Mouse (Mus musculus) mouse embryonic stem cell (cell line): ENCODE measurements around the gene Cacng7.

ENCODE experiments used
- in situ Hi-C, 2 experiments: fragments of 300-500 bp; cut with MboI; formaldehyde crosslinking; loops; 1 replicate in 1 of 2; 3 replicates in 1 of 2; pipeline ENCODE4 v1.14.3; 2019 to 2020; ENCODE audit warnings: low sequenced_read_pairs in 2 of 2, low pct_unique_long_range_greater_than_20kb in 1 of 2, mixed read lengths in 1 of 2; ENCODE audit not compliant: unreplicated experiment in 1 of 2

Gene Cacng7

GRCm38 (mm10) chr7:3301628-3302555, 30.9 kb upstream of the Cacng7 start:
- in situ Hi-C loops: no loop called here

GRCm38 (mm10) chr7:3302556-3303275, 30.0 kb upstream of the Cacng7 start:
- in situ Hi-C loops: no loop called here

DNA sequence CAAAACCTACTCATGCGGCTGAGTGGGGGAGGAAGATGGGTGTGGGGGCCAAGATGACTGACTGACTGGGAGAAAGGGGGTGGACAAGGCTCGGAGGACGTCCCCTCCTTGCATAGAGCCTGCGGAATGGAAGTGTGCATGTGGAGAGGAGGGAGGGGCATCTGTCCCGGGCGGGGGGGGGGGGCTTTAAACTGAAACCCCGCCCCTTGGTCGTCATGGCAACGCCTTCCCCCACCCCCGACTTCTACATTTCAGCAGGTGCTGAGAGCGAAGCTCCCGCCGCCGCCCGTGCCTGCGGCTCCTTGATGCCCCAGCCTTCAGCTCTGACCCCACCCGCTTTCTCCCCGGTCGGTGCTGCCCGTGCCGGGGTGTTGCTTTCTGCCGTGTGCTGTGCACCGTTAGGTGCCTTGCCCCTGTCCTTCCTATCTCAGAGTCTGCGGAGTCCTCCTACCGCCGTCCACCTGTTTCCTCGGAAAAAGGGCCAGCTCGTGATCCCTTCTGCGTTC, 29.4 kb upstream of the Cacng7 start:
- in situ Hi-C loops: no loop called here

DNA sequence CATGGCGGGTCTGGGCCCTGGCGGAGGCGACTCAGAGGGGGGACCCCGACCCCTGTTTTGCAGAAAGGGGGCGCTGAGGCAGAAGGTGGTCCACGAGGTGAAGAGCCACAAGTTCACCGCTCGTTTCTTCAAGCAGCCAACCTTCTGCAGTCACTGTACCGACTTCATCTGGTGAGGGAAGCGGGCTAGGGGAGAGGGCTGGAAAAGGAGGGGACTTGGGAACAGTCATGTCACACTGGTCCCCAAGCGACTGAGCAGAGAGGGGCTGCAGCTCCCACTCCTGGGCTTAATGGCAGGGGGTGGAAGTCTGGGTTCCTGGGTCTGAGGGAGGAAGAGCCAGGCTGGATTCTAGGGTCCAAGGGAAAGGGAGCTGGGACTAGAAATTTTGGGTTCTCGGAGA, 29.0 kb upstream of the Cacng7 start:
- in situ Hi-C loops: no loop called here

GRCm38 (mm10) chr7:3304298-3304697, 28.5 kb upstream of the Cacng7 start:
- in situ Hi-C loops: no loop called here

- in situ Hi-C loops: no loop called here
Observed at GRCm38 (mm10) chr7:3306400-3306799, 26.4 kb upstream of the Cacng7 start.

GRCm38 (mm10) chr7:3308646-3309045, 24.1 kb upstream of the Cacng7 start:
- in situ Hi-C loops: no loop called here

DNA sequence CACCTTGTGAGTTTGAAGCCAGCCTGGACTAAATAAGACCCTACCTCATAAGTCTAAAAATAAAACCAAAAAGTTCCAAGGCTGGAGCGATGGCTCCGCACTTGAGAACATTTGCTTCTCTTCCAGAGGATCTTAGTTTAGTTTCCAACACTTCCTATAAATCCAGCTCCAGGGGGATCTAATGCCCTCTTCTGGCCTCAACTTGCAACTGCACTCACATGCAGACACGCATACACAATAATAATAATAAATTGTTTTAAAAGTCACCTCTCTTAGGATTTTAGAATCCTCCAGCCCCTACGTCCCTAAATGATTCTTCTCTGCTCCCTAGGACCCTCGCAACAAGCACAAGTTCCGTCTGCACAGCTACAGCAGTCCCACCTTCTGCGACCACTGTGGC, 22.5 kb upstream of the Cacng7 start:
- in situ Hi-C loops: no loop called here

DNA sequence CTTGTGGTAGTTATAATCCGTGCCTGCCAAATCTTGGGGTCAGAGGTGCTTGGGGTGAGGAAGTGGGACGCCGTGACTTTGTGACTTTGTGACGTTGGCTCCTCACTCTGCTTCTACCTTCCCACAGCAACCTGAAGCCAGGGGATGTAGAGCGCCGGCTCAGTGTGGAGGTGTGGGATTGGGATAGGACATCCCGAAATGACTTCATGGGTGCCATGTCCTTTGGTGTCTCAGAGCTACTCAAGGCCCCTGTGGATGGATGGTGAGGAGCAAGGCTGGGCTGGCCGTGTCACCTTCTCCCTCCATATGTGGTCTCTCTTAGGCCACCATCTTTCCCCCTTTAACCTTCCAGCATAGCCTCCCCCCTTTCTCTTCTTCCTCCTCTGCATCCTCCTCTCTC, 19.2 kb upstream of the Cacng7 start:
- in situ Hi-C loops: no loop called here

GRCm38 (mm10) chr7:3314121-3314520, 18.6 kb upstream of the Cacng7 start:
- in situ Hi-C loops: no loop called here

DNA sequence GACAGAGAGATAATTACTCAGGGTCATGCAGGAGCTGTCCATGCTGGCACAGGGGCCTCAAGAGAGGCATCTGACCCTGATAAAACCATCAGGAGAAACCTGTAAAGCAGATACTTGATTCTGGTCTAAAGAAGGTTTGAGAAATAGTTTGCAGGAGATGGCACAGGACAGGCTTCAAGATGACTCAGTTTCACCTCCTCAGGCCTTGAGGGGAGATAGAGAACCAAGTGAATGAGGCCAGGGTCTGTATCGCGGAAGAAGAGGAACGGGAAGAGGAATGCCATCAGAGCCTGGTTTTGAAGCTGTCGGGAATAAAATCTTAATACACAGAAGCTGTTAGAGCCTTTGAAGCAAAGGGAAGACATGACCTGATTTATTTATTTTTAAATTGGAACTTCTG, 15.1 kb upstream of the Cacng7 start:
- in situ Hi-C loops: loop anchor here in 1 of 2 experiments (5.0 kb wide), 1 partner anchor 40 kb away; no protein-coding TSS in a partner anchor

GRCm38 (mm10) chr7:3320856-3321255, 11.9 kb upstream of the Cacng7 start:
- in situ Hi-C loops: no loop called here

DNA sequence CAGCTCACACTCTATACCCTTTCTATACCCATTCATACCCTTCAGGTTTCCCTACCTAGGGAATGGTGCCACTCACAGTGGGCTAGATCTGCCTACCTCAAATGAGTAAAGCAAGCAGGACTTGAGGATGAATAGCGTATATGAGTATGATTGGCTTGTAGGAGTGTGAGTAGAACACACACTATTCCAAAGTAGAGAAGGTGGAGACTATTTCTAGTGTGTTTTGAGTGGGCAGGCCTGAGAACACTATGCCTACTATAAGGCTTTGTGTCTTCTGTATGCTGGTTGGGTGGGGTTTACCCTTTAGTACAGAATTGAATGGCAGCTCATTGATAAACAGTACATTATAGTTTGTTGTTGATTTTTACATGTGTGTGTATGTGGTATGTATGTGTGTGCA, 8.9 kb upstream of the Cacng7 start:
- in situ Hi-C loops: no loop called here

DNA sequence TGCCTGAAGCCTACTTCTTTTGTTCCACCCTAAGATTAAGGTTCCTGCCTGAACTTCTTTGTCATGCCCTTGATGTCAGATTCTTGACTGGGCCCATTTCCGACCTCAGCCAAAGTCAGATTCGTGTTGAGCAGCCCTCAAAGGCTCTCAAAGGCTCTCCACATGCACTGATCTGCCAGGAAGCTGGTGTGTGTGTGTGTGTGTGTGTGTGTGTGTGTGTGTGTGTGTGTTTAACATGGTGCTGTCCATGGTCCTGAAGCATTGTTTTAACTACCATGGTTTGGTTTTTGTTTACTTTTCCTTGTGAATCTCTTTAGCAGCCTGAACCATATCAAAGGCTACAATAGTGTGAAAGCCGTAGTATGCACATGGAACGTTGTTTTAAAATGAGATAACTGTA, 4.8 kb upstream of the Cacng7 start:
- in situ Hi-C loops: no loop called here

DNA sequence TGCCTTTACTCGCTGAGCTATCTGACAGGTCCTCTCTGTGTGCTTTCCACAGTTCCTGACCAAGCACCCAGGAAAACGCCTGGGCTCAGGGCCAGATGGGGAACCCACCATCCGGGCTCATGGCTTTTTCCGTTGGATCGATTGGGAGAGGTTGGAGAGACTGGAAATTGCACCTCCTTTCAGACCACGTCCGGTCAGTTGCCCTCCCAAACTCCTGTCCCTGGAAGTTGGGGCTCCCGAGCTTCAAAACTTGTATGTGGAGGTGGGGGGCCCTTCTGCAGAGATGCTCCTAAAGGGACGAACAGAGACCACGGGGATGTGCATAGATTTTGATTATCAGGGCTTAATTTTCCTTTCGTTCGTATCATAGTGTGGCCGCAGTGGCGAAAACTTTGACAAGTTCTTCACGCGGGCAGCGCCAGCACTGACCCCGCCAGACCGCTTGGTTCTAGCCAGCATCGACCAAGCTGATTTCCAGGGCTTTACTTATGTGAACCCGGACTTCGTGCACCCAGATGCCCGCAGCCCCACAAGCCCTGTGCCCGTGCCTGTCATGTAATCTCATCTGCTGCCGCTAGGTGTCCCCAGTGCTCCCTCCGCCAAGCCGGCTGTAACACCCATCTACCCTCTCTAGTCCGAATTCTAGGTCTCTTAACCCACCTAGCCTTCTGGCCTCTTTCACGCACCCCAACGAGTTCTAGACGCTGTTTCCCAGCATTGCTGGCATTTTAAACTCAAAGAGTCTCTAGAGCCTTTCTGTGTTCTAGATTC, 2.8 kb upstream of the Cacng7 start:
- in situ Hi-C loops: no loop called here

DNA sequence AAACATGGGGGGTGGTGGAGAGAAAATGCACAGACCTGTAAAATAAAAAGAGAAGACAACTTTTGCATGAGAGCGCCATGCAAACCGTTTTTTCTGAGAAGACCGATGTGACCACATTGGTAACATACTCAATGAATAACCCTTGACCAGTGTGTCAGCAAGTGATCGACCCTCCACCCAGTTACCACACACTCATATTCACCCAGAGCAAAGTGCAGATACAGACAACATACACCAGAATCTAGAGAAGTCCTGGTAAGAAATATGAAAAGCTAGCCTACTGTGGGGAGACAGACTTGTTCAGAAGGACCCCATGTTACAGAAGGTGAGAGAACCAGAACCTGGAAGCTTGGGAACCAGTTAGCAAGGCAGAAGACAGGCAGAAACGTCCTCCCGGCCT, 1.6 kb upstream of the Cacng7 start:
- in situ Hi-C loops: no loop called here

GRCm38 (mm10) chr7:3331581-3332223, 1.1 kb upstream of the Cacng7 start:
- in situ Hi-C loops: no loop called here

- in situ Hi-C loops: no loop called here
Observed at GRCm38 (mm10) chr7:3332224-3332615, 535 bp upstream of the Cacng7 start.
